Mouse (Mus musculus): ENCODE data around the gene Ttc23l. TPM values are rescaled to one million over a fixed set of nuclear protein-coding genes. Genes with fewer than 3 reads are reported as not detected.

The Ttc23l gene
- total and polyA plus RNA-seq, 3 experiments, result not detected

DNA sequence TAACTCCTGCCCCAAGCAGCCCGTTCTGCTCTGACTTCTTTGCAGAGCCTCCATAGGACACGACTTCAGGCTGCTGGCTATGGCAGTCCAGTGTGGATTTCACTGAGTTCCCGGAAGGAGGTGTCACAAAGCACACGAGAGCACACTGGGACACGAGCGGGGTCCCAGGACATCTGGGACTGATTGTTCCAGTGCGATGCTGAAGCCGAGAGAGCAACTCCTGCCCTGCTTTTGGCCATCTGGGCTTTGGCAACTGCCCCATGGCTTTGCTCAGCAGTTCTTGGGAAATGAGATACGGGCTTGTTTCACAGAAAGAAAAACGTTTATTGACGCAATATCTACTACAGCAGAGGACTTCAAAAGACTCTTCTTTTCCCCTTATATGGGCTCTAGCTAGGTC, 52.4 kb downstream of the Ttc23l start:
- no peak overlapping the region for H3K27ac ChIP-seq (ENCODE audit: control insufficient read depth, low read depth, low read length)
- no peaks in the 10 kb centered on the region for H3K9me3 ChIP-seq (replicated peaks; ENCODE audit: insufficient read depth, low read length)
- no peak overlapping the region for H3K4me3 ChIP-seq (ENCODE audit: control insufficient read depth in 1 of 2, insufficient read depth in 1 of 2, low read depth in 2 of 2, low read length in 2 of 2)
- H3K27me3 ChIP-seq (ENCODE audit: control insufficient read depth in 1 of 2, insufficient read depth in 2 of 2, low read length in 2 of 2), result no peaks in the 10 kb centered on the region; a peak in 1 of 4 replicates
- H3K9ac ChIP-seq (ENCODE audit: control insufficient read depth, low read depth, low read length, poor library complexity, severe bottlenecking), result no peak overlapping the region
- TF ChIP-seq RAD21 (IDR thresholded peaks at IDR 0.05; ENCODE audit: low read depth, low read length), result no peak
- no peak for TF ChIP-seq EP300 (IDR thresholded peaks at IDR 0.05; ENCODE audit: low read depth in 1 of 2, low read length in 2 of 2)
- TF ChIP-seq ELF1 (IDR thresholded peaks at IDR 0.05; ENCODE audit: low read depth, low read length), result no peak
- no peak for TF ChIP-seq HCFC1 (IDR thresholded peaks at IDR 0.05; ENCODE audit: low read depth, low read length)
- no peak for TF ChIP-seq MYC (IDR thresholded peaks at IDR 0.05; ENCODE audit: low read depth, low read length)
- no peak for TF ChIP-seq MEF2A (IDR thresholded peaks at IDR 0.05; ENCODE audit: extremely low read depth, insufficient replicate concordance, low read depth, low read length, poor library complexity, severe bottlenecking)
- no peak for TF ChIP-seq RCOR1 (IDR thresholded peaks at IDR 0.05; ENCODE audit: low read depth, low read length)
- no peak for TF ChIP-seq TCF12 (IDR thresholded peaks at IDR 0.05; ENCODE audit: low read depth, low read length)
- TF ChIP-seq ZC3H11A (IDR thresholded peaks at IDR 0.05; ENCODE audit: low read depth, low read length), result no peak
- no peaks in the 10 kb centered on the region for H3K4me1 ChIP-seq (ENCODE audit: control insufficient read depth in 1 of 2, insufficient read depth in 2 of 2, low read length in 2 of 2)
- no peaks in the 10 kb centered on the region for H3K79me2 ChIP-seq (ENCODE audit: control insufficient read depth, insufficient read depth, low read length, poor library complexity)
- no peaks in the 10 kb centered on the region for H3K36me3 ChIP-seq (ENCODE audit: control insufficient read depth in 1 of 2, insufficient read depth in 2 of 2, low read length in 2 of 2)
- DNase-seq (ENCODE audit: low read depth, low spot score), result no peak

DNA sequence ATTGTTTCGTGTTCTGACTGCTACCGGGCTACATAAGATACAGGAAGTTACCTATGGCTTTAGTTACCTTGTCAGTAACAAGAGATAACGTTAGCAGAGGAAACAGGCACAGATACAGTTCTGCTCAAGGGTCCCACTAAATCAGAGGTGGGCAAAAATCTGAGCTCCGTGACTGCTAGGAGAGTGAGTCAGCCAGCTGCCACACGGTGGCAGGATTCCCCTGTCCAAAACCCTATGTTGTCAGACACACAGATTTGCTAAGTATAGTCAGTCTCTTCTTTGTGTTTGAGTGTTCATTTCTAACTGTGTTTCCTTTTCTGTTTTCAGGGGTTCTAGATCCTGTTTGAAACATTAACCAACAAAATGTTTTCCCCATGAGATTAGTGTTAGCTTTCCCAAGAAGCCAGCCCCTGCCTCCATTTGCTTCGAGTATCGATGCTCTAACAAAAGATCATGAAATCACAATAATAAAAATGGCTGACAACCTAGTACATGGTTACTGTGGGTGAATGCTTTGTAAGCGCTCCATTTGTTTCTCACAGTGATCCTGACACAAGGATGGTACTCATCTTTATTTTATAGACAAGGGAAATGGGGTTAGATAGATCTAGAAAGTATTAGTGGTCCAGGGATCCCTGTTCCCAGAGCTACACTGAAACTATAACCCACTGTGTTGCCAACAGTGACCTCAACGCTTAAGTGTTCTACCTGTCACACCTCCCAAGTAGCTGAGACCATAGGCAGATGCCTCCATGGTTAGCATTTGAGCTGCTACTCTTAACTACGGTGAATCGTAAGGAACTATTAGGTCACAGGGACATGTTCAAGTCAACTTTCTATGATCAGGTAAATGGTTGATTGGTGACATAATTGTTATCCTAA, 57.4 kb downstream of the Ttc23l start:
- H3K9me3 ChIP-seq (replicated peaks; ENCODE audit: insufficient read depth, low read length), result no peaks in the 10 kb centered on the region
- peaks cover 0 to 18% of the 10 kb centered on the region in 2 experiments; a peak in 2 of 4 replicates for H3K36me3 ChIP-seq (ENCODE audit: control insufficient read depth in 1 of 2, insufficient read depth in 2 of 2, low read length in 2 of 2)
- H3K79me2 ChIP-seq (ENCODE audit: control insufficient read depth, insufficient read depth, low read length, poor library complexity), result no peaks in the 10 kb centered on the region
- 0 out of 4 replicates have a peak, but pooled peaks cover 0 to 6% of the 10 kb centered on the region in 2 experiments for H3K4me1 ChIP-seq (ENCODE audit: control insufficient read depth in 1 of 2, insufficient read depth in 2 of 2, low read length in 2 of 2)
- H3K9ac ChIP-seq (ENCODE audit: control insufficient read depth, low read depth, low read length, poor library complexity, severe bottlenecking), result no peak overlapping the region
- DNase-seq (ENCODE audit: low read depth, low spot score), result peak; percentile 66
- no peak overlapping the region for H3K4me3 ChIP-seq (ENCODE audit: control insufficient read depth in 1 of 2, insufficient read depth in 1 of 2, low read depth in 2 of 2, low read length in 2 of 2)
- no peak overlapping the region for H3K27ac ChIP-seq (ENCODE audit: control insufficient read depth, low read depth, low read length)
- no peaks in the 10 kb centered on the region for H3K27me3 ChIP-seq (ENCODE audit: control insufficient read depth in 1 of 2, insufficient read depth in 2 of 2, low read length in 2 of 2)
- TF ChIP-seq ETS1 (IDR thresholded peaks at IDR 0.05; ENCODE audit: low read depth, low read length) (no peak), SIN3A (IDR thresholded peaks at IDR 0.05; ENCODE audit: low read length) (no peak), GATA1 (IDR thresholded peaks at IDR 0.05; ENCODE audit: low read depth, low read length) (no peak), MXI1 (IDR thresholded peaks at IDR 0.05; ENCODE audit: low read depth, low read length) (no peak), RAD21 (IDR thresholded peaks at IDR 0.05; ENCODE audit: low read depth, low read length) (peak; percentile 86), GABPA (IDR thresholded peaks at IDR 0.05; ENCODE audit: low read depth, low read length) (no peak), CHD2 (IDR thresholded peaks at IDR 0.05; ENCODE audit: low read length) (no peak), MAZ (IDR thresholded peaks at IDR 0.05; ENCODE audit: low read depth, low read length) (no peak), POLR2AphosphoS2 (IDR thresholded peaks at IDR 0.05; ENCODE audit: low read length) (no peak), MYB (IDR thresholded peaks at IDR 0.05; ENCODE audit: low read depth, low read length) (no peak), USF1 (IDR thresholded peaks at IDR 0.05; ENCODE audit: low read depth, low read length) (no peak), USF2 (IDR thresholded peaks at IDR 0.05; ENCODE audit: borderline replicate concordance in 1 of 2, insufficient read depth in 1 of 2, low read depth in 1 of 2, low read length in 2 of 2) (no peak), CTCF (IDR thresholded peaks at IDR 0.05 in 2 of 3, conservative IDR thresholded peaks at IDR 0.05 in 1 of 3; ENCODE audit: control insufficient read depth in 1 of 3, insufficient read depth in 1 of 3, low read depth in 2 of 3, low read length in 3 of 3, poor library complexity in 1 of 3, severe bottlenecking in 1 of 3) (peak; percentile 72 to 91 (median 90)), NELFE (IDR thresholded peaks at IDR 0.05; ENCODE audit: low read depth, low read length) (no peak), ELF1 (IDR thresholded peaks at IDR 0.05; ENCODE audit: low read depth, low read length) (no peak), CHD1 (IDR thresholded peaks at IDR 0.05; ENCODE audit: low read depth, low read length) (no peak), SMC3 (IDR thresholded peaks at IDR 0.05; ENCODE audit: low read depth, low read length) (peak; percentile 77), RCOR1 (IDR thresholded peaks at IDR 0.05; ENCODE audit: low read depth, low read length) (peak; percentile 64; the same call in 1 of the 2 replicates), KAT2A (conservative IDR thresholded peaks at IDR 0.05; ENCODE audit: low read depth, low read length) (no peak), ZKSCAN1 (IDR thresholded peaks at IDR 0.05; ENCODE audit: low read depth, low read length) (no peak), POLR2AphosphoS5 (IDR thresholded peaks at IDR 0.05; ENCODE audit: borderline replicate concordance, low read depth, low read length) (no peak), MYC (IDR thresholded peaks at IDR 0.05; ENCODE audit: low read depth, low read length) (no peak), TCF12 (IDR thresholded peaks at IDR 0.05; ENCODE audit: low read depth, low read length) (no peak), ZC3H11A (IDR thresholded peaks at IDR 0.05; ENCODE audit: low read depth, low read length) (peak; percentile 50; the same call in 1 of the 2 replicates), TAL1 (IDR thresholded peaks at IDR 0.05; ENCODE audit: low read length) (no peak), ZMIZ1 (IDR thresholded peaks at IDR 0.05; ENCODE audit: low read depth, low read length) (no peak)

All from MEL (cell line).